Mouse (Mus musculus): ENCODE data around the gene Rbfox2. TPM values are rescaled to one million over a fixed set of nuclear protein-coding genes. Genes with fewer than 3 reads are reported as not detected.

Rbfox2 gene
- polyA plus RNA-seq, 1 experiment from 2014 or later = 6.5 TPM

DNA sequence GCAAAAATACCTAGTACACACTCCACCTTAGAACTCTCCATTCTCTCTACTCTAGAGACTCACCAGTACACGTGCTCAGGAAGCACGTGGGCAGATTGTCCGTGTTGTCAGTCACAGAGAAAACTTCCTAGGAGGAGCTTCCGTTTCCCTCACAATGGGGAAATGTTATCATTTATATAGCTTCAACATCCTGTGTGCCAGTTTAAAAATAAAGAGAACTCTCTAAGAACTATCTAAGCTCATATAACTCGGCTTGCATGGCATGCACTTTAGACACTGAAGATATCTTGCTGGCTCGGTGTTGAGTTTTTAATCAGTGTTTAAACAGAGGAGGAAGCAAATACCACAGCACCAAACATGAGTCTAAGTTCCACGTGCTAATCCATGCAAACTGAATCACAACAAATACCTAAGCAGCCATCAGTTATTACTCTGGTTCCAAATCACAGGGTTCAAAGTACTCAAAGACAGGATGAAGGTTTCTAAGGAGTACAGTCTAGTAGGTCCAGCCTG, 70.7 kb downstream of the Rbfox2 start:
- no peak for DNase-seq (ENCODE audit: low spot score)

DNA sequence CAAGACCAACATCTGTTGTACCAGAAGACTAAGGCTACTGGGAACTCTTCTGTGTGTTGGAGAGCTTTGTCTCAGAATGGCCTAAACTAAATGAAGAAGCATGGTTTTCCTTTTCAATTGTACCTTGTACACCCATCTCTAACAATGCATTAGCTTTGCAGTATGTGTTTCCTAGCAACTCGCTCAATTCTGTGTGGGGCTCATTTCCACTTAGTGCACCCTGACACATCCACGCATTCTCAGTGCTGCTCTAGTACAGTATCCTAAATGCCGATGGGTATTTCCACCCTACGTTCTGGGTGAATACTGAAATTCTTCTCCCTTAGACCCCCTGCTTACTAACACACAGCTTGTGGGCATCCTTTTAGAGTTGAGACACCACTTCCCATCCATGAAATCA, 71.3 kb downstream of the Rbfox2 start:
- DNase-seq (ENCODE audit: low spot score) = no peak

GRCm38 (mm10) chr15:77234296-77234695, 72.5 kb downstream of the Rbfox2 start:
- DNase-seq (ENCODE audit: low spot score) = no peak

- no peak for DNase-seq (ENCODE audit: low spot score)
These were observed 76.7 kb downstream of the Rbfox2 start for GRCm38 (mm10) chr15:77230144-77230543.

GRCm38 (mm10) chr15:77226831-77227354, 79.9 kb downstream of the Rbfox2 start:
- DNase-seq (ENCODE audit: low spot score) = no peak

DNA sequence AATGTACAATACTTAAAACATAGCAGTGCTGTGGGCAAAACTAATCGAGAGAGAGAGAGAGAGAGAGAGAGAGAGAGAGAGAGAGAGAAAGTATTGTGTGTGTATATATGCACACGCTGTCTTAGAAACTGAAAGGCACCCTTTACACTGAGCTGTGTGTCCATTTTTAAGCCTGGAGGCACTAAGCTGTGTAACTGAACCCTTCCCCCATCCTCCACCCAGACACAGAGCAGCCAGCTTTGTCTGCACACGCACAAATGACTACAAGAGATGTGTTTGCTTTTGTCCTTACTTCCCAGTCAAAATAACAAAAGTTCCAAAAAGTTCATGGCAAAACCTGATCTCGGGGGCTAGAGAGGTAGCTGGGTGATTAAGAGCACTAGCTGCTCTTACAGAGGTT, 80.9 kb downstream of the Rbfox2 start:
- no peak for DNase-seq (ENCODE audit: low spot score)

DNA sequence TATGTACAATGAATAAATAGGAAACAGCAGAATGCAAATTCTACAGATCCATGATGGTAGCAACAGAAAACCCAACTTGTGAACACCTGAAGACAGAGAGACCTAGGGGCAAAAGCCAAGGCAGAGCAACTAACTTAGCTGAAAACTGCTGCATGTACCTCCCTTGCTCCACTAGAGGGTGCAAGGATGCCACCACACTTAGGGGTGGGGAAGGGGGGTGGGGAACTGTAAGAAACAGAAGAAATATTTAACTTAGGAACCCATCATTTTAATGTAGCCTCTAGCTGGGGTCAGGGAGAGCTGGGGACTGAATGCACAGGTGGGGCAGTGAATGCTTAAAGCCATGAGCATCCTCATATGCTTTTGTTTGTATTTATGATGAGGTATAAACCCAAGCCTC, 81.5 kb downstream of the Rbfox2 start:
- DNase-seq (ENCODE audit: low spot score) = peak; percentile 41

DNA sequence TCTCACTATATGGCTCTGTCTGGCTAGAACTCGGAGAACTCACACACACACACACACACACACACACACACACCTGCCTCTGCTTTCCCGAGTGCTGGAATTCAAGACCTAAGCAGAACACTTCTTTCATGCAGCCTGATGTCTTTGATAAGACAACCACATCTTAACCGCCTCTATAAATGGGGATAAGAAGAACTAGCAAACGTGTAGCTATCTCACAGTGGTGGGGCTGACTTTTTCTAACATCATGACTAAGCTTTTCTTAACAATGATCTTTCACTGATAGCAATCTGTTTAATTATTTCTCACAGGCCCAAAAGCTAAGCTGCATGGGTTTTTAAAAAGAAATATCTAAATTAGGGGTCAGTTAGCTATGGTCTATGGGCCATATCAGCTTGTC, 86.0 kb downstream of the Rbfox2 start:
- DNase-seq (ENCODE audit: low spot score) = no peak

DNA sequence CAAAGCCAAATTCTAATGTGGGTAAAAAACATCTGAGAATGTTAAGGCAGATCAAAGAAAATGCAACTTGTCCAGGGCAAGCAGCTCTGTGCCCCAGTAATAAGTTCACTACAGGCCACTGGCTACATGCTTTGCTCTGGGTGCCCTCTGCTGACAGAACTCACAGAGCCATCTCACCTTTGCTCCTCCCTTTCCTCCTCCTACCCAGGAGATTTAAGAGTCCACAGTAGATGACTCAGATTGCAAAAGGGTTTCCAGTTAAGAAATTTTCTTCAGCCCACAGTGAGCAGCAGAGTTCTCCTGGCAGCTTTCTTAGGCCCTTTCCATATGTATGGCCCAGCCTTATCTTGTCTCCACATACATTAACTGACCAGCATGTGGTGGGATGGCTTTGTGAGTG, 86.7 kb downstream of the Rbfox2 start:
- no peak for DNase-seq (ENCODE audit: low spot score)

DNA sequence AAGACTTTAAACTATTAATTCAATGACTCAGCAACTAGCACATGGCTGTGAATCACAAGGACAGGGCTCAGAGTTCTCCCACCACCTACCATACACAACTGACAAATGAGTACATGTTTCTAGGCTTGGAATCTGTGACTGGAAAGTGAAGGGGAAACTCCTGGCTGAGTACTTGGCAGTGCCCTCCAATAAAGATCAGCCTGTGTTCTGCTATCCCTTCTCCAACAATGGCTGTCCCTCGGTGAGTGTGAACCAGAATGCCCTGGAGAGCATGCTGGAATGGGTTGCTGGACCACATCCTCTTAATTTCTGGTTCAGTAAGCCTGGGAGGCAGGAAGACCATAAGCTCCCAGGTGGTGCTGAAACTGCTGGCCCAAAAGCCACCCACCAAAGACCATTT, 87.2 kb downstream of the Rbfox2 start:
- no peak for DNase-seq (ENCODE audit: low spot score)

GRCm38 (mm10) chr15:77218007-77218406, 88.8 kb downstream of the Rbfox2 start:
- no peak for DNase-seq (ENCODE audit: low spot score)

DNA sequence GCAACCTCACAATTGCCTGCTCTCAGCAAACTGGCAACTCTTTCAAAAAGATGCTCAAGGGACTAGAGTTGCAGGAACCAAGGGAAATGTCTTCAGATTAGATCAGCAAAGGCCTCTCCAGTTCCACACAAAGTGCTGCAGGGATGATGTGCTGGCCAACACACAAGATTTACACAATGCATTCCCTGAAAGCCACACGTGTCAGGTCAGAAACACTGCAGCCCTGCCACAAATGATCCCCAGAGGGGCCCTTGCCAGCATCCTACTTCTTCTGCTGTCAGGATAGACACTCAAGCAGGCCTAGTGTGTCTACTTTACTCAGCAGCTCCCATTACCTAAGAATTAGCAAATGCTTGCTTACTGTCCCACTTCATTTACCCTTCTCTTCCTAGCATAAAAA, 89.3 kb downstream of the Rbfox2 start:
- DNase-seq (ENCODE audit: low spot score) = no peak

GRCm38 (mm10) chr15:77216704-77217103, 90.1 kb downstream of the Rbfox2 start:
- no peak for DNase-seq (ENCODE audit: low spot score)

DNA sequence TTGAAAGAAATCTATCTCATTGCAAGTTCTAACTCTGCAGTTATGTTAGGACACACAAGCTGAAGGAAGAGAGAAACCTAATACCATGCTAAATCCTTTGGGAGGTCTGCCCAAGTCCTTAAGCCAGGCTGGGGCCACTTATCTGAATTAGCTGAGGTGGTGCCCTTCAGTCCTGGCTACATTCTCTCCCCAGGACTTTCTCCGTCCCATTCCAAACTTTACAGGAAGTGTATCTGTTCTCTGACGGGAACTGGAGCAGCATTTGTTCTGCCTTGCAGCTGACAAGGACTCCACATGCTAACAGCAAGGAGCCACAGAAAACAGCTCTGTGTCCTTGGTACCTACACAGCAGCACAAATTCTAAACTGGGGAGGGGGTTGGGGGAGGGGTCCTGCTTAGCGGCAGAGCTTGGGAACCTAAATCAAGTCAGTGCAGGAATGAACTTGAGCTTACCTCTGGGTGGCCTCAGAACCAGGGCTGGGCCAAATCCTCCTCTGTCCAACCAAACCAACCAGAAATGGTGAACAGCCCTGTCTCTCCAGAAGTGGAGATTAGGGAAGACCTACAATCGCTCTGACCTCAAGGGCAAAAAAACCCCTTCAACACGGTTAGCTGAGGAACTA, 91.5 kb downstream of the Rbfox2 start:
- no peak for DNase-seq (ENCODE audit: low spot score)

DNA sequence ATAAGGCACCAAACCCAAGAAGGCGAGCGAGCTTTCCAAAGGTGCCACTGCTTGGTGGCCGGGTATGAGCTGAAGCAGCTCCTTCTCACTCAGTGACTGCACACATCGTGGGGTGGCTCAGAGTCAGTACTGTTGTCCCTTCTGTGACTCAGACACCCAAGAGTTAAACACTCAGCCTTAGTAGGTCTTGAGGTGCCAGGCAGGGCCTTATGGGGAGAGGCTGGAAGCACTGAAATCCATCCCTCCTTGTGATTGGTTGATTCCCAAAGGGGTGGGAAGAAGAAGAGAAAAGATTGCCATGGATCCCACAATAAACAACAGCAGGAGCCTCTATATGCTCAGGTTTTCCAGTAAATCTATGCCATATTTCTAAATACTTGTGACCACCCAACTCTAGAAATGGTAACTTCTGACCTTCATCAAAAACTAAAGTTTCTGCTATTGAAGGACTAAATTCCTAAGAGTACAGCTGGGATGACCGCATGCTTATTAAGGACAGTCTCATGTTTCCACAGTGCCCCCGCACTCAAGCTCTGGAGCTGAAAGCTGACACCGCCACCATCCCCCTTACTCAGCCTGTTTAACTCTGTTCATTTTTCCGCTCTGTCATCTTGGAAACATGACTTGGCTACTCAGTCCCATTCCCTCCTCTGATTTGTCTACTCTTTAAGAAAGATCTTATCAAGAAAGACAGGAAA, 92.2 kb downstream of the Rbfox2 start:
- no peak for DNase-seq (ENCODE audit: low spot score)

DNA sequence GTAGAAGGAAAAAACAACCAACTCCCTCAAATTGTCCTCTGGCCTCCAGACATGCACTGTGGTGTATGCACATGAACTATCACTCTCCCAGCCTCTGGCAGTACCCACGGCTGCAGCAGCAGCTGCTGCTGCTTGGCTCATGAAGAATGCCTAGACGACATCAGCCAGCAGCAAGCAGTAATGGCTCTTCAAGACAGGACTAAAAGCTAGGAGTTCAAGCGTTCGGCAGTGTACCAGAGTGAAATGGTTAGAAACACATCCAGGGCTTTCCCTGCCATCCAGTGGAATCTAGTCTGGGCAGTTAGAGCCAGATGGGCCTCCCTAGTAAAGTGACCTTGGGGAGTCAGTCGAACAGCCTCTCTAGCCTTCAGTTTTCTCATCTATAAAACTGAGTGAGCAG, 93.0 kb downstream of the Rbfox2 start:
- DNase-seq (ENCODE audit: low spot score) = no peak

DNA sequence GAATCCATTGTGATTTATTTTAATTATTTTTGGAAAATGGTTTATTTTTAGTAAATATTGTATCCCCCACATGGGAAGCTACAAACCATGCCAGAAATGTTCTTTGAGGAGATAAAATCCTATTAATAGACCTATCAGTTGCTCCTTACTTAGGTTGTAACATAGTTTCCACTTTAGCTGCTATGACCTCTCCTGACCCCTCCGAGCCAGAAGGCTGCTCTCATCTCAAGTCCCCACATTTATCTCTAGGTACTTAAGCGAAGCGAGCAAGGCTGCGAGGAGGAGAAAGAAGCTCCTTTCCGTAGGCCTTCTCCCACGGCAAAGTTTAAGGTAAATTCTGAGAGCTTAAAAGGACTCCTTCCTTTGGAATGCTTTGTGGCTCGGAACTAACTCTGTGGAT, 94.0 kb downstream of the Rbfox2 start:
- no peak for DNase-seq (ENCODE audit: low spot score)

- no peak for DNase-seq (ENCODE audit: low spot score)
These were observed 94.5 kb downstream of the Rbfox2 start for GRCm38 (mm10) chr15:77212217-77212757.

GRCm38 (mm10) chr15:77206996-77207395, 99.8 kb downstream of the Rbfox2 start:
- DNase-seq (ENCODE audit: low spot score) = no peak

DNA sequence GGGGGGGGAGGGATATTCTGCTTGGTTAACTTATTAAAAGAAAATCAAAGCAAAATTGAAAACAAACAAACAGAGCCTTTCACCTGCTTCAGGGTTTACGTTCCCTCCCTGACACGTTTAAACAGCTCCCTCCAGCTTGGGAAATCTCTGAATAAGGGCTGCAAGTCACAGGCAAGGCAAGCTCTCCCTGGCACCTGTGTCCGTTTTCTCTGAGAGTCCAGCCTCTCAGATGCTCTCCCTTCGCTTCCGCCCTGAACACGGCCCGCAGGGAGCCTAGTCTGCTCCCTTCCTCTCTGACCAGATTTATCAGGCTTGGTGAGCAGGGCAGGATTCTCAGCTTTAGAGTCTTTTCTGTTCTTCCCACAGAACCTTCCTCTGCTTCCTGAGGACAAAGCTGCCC, 101.9 kb downstream of the Rbfox2 start:
- no peak for DNase-seq (ENCODE audit: low spot score)

- no peak for DNase-seq (ENCODE audit: low spot score)
These were observed 103.4 kb downstream of the Rbfox2 start for GRCm38 (mm10) chr15:77203255-77203981.

DNA sequence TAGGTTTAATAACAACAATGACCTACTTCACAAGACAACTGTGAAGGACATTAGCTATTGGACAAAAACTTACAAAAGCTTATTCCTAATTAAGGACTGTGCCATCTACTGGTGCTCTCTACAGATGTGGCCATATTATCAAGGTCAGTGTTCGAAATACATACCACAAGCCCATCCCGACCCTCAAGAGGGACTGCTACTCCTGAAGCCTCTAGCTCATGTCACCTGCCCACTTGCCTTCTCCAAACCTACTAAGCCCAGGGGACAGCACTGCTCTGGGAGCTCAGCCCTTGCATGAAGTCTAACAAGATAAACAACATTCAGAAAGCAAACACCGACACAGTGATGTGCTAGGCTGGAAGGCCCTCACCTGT, 103.9 kb downstream of the Rbfox2 start:
- DNase-seq (ENCODE audit: low spot score) = no peak

Measured in thymus, postnatal 0 days (tissue).